Mouse (Mus musculus) gastrocnemius, postnatal 14 days (tissue): Measurements from ENCODE around the gene Ubac2. TPM values are rescaled to one million over a fixed set of nuclear protein-coding genes. Genes with fewer than 3 reads are reported as not detected.

Source experiments
- DNase-seq: peaks from one replicate; pipeline ENCODE4 v3.0.0; 2021; ENCODE audit warnings: mixed read lengths
- intact Hi-C: fragments of 180-260 bp; cut with DNase I; formaldehyde crosslinking; loops from one replicate; pipeline ENCODE4 v1.15.1; 2025; ENCODE audit warnings: low total_unique reads
- total RNA-seq, 2 experiments: library from RNA; stranded (reverse); gene quantifications; 2 replicates each; pipeline ENCODE4 v1.2.3; 2021

Ubac2 gene
- total RNA-seq, 2 experiments from 2014 or later: 18.2 to 20.8 TPM

GRCm38 (mm10) chr14:122019389-122019788 lies 141.0 kb downstream of the Ubac2 start:
- intact Hi-C loops: no loop called here
- DNase-seq: no peak

DNA sequence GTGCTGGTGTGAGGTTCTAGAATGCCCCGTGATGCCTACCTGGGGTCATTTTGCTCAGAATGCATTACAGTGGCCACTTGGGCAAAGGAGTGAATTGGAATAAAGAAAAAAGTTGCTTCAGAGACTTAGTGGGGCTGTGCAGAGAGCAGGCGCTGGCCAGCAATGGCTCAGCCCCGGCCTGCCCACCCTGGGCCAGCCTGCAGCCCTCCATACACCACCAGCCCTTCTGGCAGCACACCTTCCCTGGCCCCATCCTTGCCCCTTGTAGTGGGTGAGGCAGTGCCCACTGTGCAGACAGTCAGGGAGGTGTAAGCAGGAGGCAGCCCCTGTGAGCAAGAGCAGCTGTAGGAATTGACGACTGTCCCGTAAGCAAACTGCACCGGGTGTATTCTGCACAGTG lies 142.1 kb downstream of the Ubac2 start:
- DNase-seq: no peak
- intact Hi-C loops: no loop called here

DNA sequence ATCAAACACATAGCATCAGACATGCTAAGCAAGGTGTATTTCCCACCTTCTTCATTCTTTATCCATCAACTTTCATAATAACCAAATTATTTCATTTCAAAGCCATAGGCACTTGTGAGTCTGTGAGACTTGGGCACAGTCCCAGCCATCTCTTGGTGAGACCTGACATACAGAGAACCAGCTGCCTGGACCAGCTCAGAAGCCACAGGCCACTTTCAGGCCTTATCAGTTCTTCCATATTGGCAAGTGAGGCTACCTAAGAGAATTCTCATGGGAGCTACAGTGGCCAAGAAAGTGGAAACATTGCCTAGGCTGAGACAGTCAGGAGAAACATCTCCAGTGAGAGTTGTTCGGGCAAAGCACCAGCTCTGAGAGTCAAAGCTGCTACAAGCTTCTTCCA lies 144.6 kb downstream of the Ubac2 start:
- intact Hi-C loops: no loop called here
- no peak for DNase-seq

DNA sequence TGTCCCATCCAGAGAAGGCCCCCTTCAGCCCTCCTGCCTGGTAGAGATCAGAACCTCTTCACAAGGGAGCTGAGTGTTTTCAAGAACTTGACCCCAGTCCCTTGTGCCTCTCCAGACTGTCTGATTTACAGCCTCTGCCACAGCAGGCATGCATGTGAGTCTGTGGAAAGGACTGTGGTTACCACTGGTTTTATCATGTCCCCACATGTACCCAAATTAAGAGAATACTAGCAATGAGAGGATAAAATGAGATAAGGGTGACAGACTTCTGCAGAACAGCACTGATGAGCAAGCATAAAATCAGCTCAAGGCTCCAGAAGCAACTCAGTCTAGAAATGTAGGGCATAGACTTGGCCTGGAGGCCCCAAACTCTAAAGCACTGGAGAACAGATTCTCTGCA lies 145.5 kb downstream of the Ubac2 start:
- intact Hi-C loops: no loop called here
- no peak for DNase-seq

GRCm38 (mm10) chr14:122028926-122029745 lies 150.7 kb downstream of the Ubac2 start:
- DNase-seq: no peak
- intact Hi-C loops: no loop called here

- intact Hi-C loops: no loop called here
- no peak for DNase-seq
Measured at GRCm38 (mm10) chr14:122029851-122030250, 151.4 kb downstream of the Ubac2 start.

DNA sequence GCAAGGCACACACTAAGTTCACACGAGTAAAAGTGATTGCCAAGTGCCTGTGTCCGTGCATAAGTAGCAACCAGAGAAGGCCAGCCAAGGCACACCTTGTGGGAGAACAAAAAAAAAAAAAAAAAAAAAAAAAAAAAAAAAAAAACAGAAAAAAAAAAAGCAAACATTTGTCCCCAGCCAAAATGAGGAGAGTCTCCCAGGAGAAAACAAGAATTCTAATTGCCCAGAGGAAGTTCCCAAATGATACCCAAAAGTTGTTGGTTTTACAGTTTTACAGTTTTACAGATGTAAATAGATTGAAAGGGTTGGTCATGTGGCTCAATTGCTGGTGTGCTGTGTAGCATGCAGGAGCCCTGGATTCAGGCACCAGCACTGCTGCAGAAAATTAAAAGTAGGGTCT lies 153.6 kb downstream of the Ubac2 start:
- intact Hi-C loops: no loop called here

GRCm38 (mm10) chr14:122034451-122034850 lies 156.0 kb downstream of the Ubac2 start, which contains the start of gene Timm8a2:
Gene Timm8a2, plus strand, starts transcription at chr14:122034674.
- intact Hi-C loops: no loop called here
- no peak for DNase-seq

More for the DNA sequence above, 153.6 kb downstream of the Ubac2 start:
- no peak for DNase-seq

DNA sequence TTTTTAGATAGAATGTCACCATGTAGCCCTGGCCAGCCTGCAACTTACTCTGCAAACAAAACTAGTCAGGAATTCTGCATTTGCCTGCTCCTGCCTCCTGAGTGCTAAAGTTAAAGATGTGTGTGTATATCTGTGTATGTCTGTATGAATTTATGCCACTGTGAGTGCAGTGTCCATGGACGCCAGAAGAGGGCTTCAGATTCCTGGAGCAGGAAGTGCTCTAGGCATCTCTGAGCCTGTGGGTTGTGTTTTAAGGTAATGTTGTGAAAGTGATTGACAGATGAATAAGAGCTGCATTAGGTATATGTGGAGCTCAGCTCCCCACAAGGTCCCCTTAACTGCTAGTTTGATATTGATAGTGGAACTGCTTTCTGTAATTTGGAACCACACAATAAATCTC lies 156.8 kb downstream of the Ubac2 start:
- intact Hi-C loops: no loop called here
- no peak for DNase-seq

DNA sequence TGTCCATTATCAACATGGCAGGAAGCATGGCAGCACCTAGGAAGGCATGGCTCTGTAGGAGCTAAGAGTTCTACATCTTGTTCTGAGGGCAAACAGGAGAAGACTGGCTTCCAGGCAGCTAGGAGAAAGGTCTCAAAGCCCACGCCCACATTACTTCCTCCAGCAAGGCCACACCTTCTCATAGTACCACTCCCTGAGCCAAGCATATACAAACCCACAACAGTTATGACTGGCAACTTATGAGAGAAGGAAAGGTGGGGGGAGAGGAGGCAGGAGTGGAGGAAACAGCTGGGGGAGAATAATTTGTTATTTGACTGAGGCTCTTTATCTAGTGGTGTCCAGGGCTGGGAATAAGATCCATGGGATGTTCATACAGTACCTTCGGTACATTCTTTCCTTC lies 157.4 kb downstream of the Ubac2 start:
- intact Hi-C loops: no loop called here
- DNase-seq: no peak

- DNase-seq: no peak
- intact Hi-C loops: no loop called here
Measured at GRCm38 (mm10) chr14:122038874-122039647, 160.6 kb downstream of the Ubac2 start.

- intact Hi-C loops: no loop called here
Measured at GRCm38 (mm10) chr14:122041413-122041825, 163.0 kb downstream of the Ubac2 start.

GRCm38 (mm10) chr14:122042142-122042694 lies 163.8 kb downstream of the Ubac2 start:
- intact Hi-C loops: no loop called here
- no peak for DNase-seq

More at GRCm38 (mm10) chr14:122041413-122041825, 163.0 kb downstream of the Ubac2 start:
- no peak for DNase-seq

GRCm38 (mm10) chr14:122047784-122048183 lies 169.4 kb downstream of the Ubac2 start:
- DNase-seq: no peak
- intact Hi-C loops: no loop called here

DNA sequence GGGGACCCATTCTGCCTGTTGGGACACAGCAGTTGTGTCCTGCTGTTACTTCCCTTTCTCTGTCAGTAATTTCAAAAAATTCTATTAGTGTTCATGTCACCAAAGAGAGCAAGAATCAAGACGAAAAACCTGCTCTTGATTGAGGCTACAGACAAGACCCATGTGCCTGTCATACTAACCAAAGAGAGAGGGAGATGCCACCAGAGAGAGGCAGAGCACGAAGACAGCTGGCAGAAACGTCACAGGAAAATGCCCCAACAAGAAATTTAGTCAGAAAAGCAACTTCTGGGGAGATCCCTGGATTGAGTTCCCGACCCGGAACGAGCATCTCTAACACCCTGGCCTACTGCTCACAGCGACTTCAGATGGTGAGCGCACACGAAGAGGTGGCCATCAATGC lies 170.4 kb downstream of the Ubac2 start:
- intact Hi-C loops: no loop called here
- DNase-seq: no peak

DNA sequence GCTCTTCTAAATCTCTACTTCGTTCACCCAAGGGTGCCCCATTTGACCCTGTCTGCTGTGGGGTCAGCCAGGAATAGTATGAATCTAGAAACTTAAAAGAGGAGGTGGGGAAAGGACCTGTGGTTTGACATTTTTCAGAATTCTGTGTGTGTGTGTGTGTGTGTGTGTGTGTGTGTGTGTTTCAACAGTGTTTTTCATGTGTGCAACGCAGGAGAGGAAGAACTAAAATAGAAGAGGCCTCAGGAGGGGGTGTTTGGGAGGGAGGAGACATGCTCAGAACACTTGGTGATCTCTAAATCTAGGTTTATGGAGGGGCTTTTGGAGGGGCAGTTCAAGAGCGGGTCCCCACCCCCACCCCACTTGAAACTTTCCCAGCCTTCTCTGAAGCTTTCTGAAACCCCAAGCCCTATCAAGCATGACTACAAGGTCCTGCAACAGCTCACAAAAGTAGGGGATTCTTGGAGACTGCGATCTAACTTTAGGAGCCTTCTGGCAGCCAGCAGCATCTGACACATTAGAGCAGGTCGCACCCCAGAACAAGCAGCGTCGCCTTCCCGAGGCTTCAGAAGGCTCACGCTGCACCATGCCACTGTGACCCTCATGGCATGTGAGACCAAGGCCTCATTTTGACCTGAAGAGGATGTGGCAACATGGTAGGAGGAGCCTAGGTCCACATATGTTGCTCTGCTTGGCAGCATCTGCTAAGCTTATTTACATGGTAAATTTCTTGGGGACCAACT lies 174.6 kb downstream of the Ubac2 start:
- no peak for DNase-seq
- intact Hi-C loops: no loop called here

- no peak for DNase-seq
- intact Hi-C loops: no loop called here
Measured at GRCm38 (mm10) chr14:122056871-122057270, 178.5 kb downstream of the Ubac2 start.

GRCm38 (mm10) chr14:122057941-122058346 lies 179.5 kb downstream of the Ubac2 start:
- intact Hi-C loops: loop anchor here (2.0 kb wide), 1 partner anchor 131 kb away; no protein-coding TSS in a partner anchor
- DNase-seq: no peak

- intact Hi-C loops: loop anchor here (5.0 kb wide), 1 partner anchor 193 kb away; no protein-coding TSS in a partner anchor
- DNase-seq: peak; percentile 78
Measured at GRCm38 (mm10) chr14:122060642-122061041, 182.2 kb downstream of the Ubac2 start.
